Mouse (Mus musculus) CD4-positive, CD25-positive, alpha-beta regulatory T cell, adult 2 months (primary cell): Measurements from ENCODE around the gene Pls1.

Source experiments
- DNase-seq: peaks from one replicate; pipeline ENCODE4 v3.0.0-alpha.2; 2012; ENCODE audit warnings: low read depth, low spot score

Gene Pls1

GRCm38 (mm10) chr9:95803783-95804182 is 41.3 kb downstream of the Pls1 start:
- no peak for DNase-seq

GRCm38 (mm10) chr9:95801610-95802451 is 43.3 kb downstream of the Pls1 start:
- DNase-seq: no peak

GRCm38 (mm10) chr9:95796323-95796722 is 48.8 kb downstream of the Pls1 start:
- no peak for DNase-seq

- DNase-seq: no peak
These were observed 49.3 kb downstream of the Pls1 start for GRCm38 (mm10) chr9:95795844-95796243.

DNA sequence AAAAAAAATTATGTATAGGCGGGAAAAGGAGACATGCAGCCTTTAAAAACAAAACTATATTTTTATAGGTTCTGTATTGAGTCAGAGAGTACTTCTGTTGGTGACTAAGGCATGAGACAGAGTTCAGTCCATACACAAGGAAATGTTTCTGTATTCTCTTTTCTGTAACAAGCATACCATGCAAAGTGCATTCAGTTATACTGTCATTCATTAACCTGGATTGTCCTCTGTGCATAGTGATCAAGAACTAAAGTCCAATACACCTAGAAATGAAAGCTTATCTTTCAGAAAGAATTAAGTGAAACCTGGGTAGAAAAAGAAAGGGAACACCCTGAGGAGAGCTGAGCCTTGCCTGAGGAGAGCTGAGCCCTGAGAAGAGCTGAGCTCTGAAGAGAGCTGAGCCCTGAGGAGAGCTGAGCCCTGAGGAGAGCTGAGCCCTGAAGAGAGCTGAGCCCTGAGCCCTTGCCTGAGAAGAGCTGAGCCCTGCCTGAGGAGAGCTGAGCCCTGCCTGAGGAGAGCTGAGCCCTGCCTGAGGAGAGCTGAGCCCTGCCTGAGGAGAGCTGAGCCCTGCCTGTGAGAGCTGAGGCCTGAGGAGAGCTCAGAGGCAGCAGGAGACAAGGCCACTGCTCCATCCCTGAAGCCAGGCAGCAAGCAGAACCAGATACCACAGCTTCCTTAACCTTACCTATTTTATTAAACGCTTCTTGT is 49.9 kb downstream of the Pls1 start:
- DNase-seq: no peak

DNA sequence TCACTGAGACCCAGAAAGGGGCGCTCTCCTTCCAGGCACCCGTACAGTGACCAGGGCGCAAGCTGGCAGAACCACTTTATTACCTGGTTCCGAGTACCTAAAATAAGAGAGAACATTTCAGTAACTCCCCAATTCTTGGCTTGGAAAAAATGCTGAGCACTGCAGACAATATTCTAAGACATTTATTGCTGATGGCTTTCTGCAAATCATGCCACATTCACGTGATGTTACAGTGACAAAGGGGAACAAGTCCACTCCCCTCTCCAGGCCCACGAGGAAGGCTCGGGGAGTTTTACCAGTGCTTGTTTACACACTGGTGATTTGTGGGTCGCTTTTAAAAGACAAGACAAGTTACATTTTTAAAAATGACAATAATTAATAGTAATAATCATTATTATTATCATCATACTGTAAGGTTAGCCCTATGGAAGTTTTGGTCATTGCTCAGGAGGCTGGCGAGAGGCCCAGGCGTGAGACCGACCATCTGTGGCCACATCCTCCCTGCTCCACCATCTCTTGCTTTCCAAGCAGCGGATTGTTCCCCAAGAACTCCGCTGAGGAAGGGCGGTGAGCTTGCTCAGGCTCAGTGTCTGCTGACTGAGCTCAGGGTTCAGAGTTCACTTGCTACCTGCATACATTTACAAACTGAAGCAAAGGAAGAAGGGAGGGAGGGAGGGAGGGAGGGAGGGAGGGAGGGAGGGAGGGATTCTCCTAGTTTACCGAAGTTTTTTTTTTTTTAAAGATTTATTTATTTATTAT is 50.9 kb downstream of the Pls1 start:
- DNase-seq: no peak

- no peak for DNase-seq
These were observed 60.1 kb downstream of the Pls1 start for GRCm38 (mm10) chr9:95784888-95785511.

GRCm38 (mm10) chr9:95783646-95784293 is 61.3 kb downstream of the Pls1 start:
- no peak for DNase-seq

- no peak for DNase-seq
These were observed 73.4 kb downstream of the Pls1 start for GRCm38 (mm10) chr9:95771671-95772070.

GRCm38 (mm10) chr9:95763218-95763617 is 81.9 kb downstream of the Pls1 start:
- DNase-seq: no peak

- no peak for DNase-seq
These were observed 82.9 kb downstream of the Pls1 start for GRCm38 (mm10) chr9:95762228-95762627.

- DNase-seq: no peak
These were observed 83.7 kb downstream of the Pls1 start for GRCm38 (mm10) chr9:95761381-95761780.

DNA sequence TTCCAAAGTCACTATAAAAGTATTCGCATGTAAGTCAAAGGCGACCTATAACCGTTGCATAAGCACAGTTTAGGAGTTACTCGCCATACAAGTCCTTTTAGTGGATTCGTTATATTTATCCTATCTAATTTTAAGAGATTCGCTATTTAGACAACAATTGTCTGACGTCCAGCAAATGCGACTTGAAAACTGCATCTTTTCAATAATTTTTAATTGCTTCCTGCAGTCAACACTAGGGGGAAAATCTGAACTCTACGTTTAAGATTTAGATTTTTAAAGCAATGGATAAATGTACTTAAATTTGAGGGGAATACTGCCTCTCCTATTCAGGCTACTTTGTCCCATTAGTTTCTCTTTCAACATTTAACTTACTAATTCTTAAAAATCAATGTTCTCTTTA is 94.4 kb downstream of the Pls1 start:
- DNase-seq: peak; percentile 5

DNA sequence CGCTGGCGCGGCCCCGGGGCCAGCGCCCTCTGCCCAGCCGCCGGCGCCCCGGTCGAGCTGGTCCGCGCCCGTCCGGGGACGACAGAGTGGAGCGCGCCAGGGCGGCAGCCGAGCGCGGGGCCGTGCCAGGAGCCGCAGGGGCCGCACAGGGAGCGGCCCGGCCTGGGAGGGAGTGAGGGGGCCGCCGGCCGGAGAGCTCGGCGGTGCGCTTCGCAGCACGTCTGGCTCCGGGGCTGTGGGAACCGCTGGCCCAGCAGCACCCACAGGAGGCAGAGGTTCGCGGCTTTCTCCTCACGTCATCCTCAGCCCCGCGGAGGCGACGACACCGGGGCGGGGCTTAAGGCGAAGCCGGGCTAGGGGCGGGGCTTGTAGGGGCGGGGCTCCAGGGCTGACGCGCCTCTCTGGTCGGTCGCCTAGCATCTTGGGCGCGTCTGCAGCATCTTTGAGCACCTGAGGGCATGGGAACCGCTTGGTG is 95.0 kb downstream of the Pls1 start, which contains the start of gene Trpc1:
TSS of gene Trpc1 (minus strand) at position 339 of the 475 bp plus-strand sequence.
- peak; percentile 84 for DNase-seq

GRCm38 (mm10) chr9:95749461-95749928 is 95.6 kb downstream of the Pls1 start:
- peak; percentile 13 for DNase-seq

- no peak for DNase-seq
These were observed 97.8 kb downstream of the Pls1 start for GRCm38 (mm10) chr9:95747298-95747697.

- no peak for DNase-seq
These were observed 100.1 kb downstream of the Pls1 start for GRCm38 (mm10) chr9:95744845-95745613.

DNA sequence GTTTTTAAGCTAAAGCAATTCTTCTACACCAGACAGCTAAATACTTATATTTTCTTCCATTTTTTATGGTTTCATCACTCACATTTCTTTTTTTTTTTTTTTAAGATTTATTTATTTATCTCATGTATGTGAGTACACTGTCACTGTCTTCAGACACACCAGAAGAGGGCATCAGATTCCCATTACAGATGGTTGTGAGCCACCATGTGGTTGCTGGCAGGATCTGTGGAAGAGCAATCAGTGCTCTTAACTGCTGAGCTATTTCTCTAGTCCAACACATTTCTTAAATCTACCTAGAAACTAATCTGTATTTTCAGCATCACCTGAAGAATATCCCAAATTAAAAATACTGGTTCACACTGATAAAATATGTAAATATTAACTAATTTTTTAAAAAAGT is 108.9 kb downstream of the Pls1 start:
- no peak for DNase-seq

- DNase-seq: no peak
These were observed 132.5 kb downstream of the Pls1 start for GRCm38 (mm10) chr9:95712574-95712973.

GRCm38 (mm10) chr9:95708943-95709342 is 136.2 kb downstream of the Pls1 start:
- DNase-seq: peak; percentile 5
